Mouse (Mus musculus) C2C12 (cell line): ENCODE measurements around the gene Hdgfl2. TPM values are rescaled to one million over a fixed set of nuclear protein-coding genes. Genes with fewer than 3 reads are reported as not detected.
A peak's percentile ranks its signal among the peaks of the same experiment; 100 is the strongest.

Experiments
- H3K27me3 ChIP-seq: one replicate; pipeline ENCODE4 v1.6.1; 2011; ENCODE audit not compliant: control insufficient read depth, insufficient read depth, insufficient read length
- H3K36me3 ChIP-seq: one replicate; pipeline ENCODE4 v1.6.1; 2011; ENCODE audit not compliant: control insufficient read depth, insufficient read depth
- H3K4me3 ChIP-seq: one replicate; pipeline ENCODE4 v1.5.1; 2011; ENCODE audit warnings: mild to moderate bottlenecking, control low read depth; ENCODE audit not compliant: poor library complexity, insufficient read depth, severe bottlenecking
- H3K79me2 ChIP-seq: one replicate; pipeline ENCODE4 v1.6.1; 2011; ENCODE audit not compliant: control insufficient read depth, insufficient read depth
- H3K79me3 ChIP-seq: one replicate; pipeline ENCODE4 v1.6.1; 2011; ENCODE audit warnings: low read depth, control low read depth
- H3ac ChIP-seq: one replicate; pipeline ENCODE3; 2011; ENCODE audit warnings: low read depth; ENCODE audit not compliant: control insufficient read depth, insufficient read length
- CEBPB ChIP-seq: IDR thresholded peaks from one replicate; pipeline ENCODE4 v1.6.1; 2011; ENCODE audit warnings: low read depth, mild to moderate bottlenecking, control low read depth, moderate library complexity
- CTCF ChIP-seq: IDR thresholded peaks from one replicate; pipeline ENCODE4 v1.5.1; 2011; ENCODE audit not compliant: control insufficient read depth, insufficient read depth, insufficient read length
- FOSL1 ChIP-seq: IDR thresholded peaks from one replicate; pipeline ENCODE4 v1.8.0; 2011; ENCODE audit warnings: mild to moderate bottlenecking, low read length; ENCODE audit not compliant: poor library complexity, insufficient read depth, severe bottlenecking
- MAX ChIP-seq: IDR thresholded peaks from one replicate; pipeline ENCODE4 v1.6.1; 2011; ENCODE audit warnings: mild to moderate bottlenecking, control low read depth
- MYOD1 ChIP-seq: IDR thresholded peaks from one replicate; pipeline ENCODE4 v1.6.1; 2011; ENCODE audit warnings: low read depth; ENCODE audit not compliant: control insufficient read depth, insufficient read length
- MYOG ChIP-seq: IDR thresholded peaks from one replicate; pipeline ENCODE4 v1.6.1; 2011; ENCODE audit not compliant: control insufficient read depth, insufficient read length; ENCODE audit errors: extremely low read depth
- USF1 ChIP-seq: IDR thresholded peaks from one replicate; pipeline ENCODE4 v1.6.1; 2011; ENCODE audit warnings: low read depth, mild to moderate bottlenecking, control low read depth, moderate library complexity
- polyA plus RNA-seq: library from polyadenylated mRNA; unstranded; fragments of >200 nt; fragmentation: generic; extraction: Trizol; gene quantifications from one replicate; pipeline ENCODE4 v1.2.1, GENCODE M21; 2012; ENCODE audit warnings: missing spikeins

Hdgfl2 gene
- polyA plus RNA-seq, 1 experiment, result 64.5 TPM

DNA sequence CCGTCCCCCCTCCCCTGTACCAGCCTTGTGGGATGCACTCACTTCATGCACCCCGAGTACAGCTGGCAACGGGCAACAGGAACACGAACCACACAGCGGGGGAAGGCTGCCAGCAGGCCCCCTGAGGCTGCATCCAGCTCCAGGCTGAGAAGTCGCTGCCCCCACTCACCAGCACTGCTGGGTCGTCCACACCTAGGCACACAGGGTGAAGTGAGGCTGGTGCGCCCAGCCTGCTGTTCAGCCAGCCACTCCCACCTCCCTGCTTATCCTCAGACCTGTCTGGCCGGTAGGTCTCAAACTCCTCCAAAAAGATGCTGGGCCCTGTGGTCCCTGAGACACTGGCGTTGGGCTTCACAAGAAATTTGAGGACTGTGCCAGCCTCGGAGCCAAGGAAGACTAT lies 46.7 kb downstream of the Hdgfl2 start:
- peaks cover 36% of the 10 kb centered on the region for H3K27me3 ChIP-seq
- TF ChIP-seq MYOG (no peak), MAX (no peak), MYOD1 (no peak)
- H3K36me3 ChIP-seq, result no peaks in the 10 kb centered on the region
- H3K79me2 ChIP-seq, result no peaks in the 10 kb centered on the region
- no peaks in the 10 kb centered on the region for H3K79me3 ChIP-seq
- no peak overlapping the region for H3ac ChIP-seq
- no peak overlapping the region for H3K4me3 ChIP-seq

DNA sequence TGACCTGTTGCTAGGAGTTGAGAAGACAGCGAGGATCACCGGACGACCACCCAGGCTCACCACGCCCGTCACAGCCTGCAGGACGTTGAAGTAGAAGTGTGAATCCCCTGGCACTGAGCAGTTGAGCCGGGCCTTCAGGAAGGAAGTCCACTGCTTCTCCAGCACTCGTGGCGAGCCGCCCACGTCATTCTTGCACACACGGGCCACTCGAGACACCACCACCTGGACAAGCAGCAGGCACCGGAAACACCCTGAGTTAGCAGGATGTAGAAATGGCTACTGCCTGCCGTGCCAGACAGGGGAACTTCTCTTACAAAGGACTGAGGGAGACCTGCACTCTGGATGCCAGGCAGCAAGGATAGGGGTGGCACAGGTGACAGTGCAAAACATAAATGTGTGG lies 48.8 kb downstream of the Hdgfl2 start:
- Histone ChIP-seq H3K79me2 (no peaks in the 10 kb centered on the region), H3K79me3 (no peaks in the 10 kb centered on the region), H3K36me3 (no peaks in the 10 kb centered on the region), H3K4me3 (no peak overlapping the region), H3ac (no peak overlapping the region), H3K27me3 (peaks cover 25% of the 10 kb centered on the region)
- TF ChIP-seq MYOG, result no peak
- TF ChIP-seq CEBPB, result no peak

DNA sequence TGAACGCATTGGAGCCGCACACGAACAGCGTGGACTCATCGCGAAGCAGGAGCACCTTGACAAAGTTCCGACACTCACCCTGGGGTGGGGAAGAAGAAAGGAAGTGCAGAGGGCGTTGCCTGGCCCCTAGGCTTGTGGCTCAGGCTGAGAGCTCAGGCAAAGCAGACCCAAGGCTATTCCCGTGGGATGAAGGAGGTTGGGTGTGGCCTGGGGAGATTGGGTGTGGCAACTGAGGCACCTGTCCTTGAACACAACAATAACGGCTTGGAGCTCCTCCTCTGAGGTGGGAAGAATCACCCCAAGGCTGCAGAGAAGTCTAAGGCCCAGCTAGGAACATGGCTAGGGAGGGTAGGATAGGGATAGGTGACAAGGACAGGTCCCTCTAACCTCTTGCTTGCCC lies 51.7 kb downstream of the Hdgfl2 start:
- no peaks in the 10 kb centered on the region for H3K79me3 ChIP-seq
- no peak for TF ChIP-seq CEBPB

DNA sequence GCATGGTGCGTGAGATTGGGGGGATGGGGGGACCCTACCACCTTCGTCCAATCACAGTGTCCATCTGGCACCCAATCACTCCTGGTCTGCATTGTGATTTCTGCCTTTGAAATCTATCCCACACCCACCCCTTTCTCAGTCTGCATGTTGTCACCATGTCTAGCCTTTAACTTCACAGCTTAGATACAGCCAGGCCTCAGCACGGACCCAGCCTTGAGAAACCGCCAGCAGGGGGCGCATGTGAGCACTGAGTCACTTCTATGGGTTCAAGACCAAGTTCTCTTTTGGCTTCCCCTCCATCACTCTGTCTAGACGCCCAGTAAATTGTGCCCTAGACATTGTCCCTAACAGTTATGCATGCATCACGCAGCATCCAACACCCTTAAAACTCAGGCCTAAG lies 52.4 kb downstream of the Hdgfl2 start:
- Histone ChIP-seq H3K36me3 (no peaks in the 10 kb centered on the region), H3K4me3 (no peak overlapping the region)
- TF ChIP-seq MYOG (no peak), CTCF (peak; percentile 48)

More for the DNA sequence above, 51.7 kb downstream of the Hdgfl2 start:
- Histone ChIP-seq H3K79me2 (no peaks in the 10 kb centered on the region), H3ac (no peak overlapping the region), H3K27me3 (peaks cover 23% of the 10 kb centered on the region), H3K4me3 (no peak overlapping the region), H3K36me3 (no peaks in the 10 kb centered on the region)

DNA sequence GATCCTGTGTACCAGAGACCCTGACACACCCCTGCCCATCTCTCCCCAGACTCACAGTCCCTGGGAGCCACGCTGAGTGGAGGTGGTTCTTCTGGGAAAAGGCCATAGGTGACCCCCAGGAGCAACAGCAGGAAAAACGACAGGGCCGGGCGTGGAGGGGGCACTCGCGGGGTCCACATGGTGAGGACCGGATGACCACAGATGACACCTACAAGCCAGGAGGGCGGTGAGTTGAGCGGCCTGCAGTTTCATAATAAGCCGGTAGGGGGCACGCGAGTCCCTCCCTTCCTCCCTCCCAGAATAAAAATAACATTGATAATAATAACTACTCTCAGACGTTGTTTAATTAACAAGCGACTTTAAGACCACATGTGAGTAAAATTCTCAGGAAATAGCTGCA lies 53.2 kb downstream of the Hdgfl2 start:
- no peaks in the 10 kb centered on the region for H3K79me2 ChIP-seq
- no peak overlapping the region for H3K4me3 ChIP-seq
- no peaks in the 10 kb centered on the region for H3K79me3 ChIP-seq
- TF ChIP-seq MYOG, result no peak
- TF ChIP-seq CEBPB, result no peak
- TF ChIP-seq FOSL1, result no peak
- no peak for TF ChIP-seq USF1
- no peak for TF ChIP-seq MYOD1
- TF ChIP-seq CTCF, result peak; percentile 81
- H3K27me3 ChIP-seq, result peaks cover 13% of the 10 kb centered on the region
- H3K36me3 ChIP-seq, result no peaks in the 10 kb centered on the region
- H3ac ChIP-seq, result no peak overlapping the region

More for the DNA sequence above, 52.4 kb downstream of the Hdgfl2 start:
- H3ac ChIP-seq, result no peak overlapping the region
- H3K79me2 ChIP-seq, result no peaks in the 10 kb centered on the region
- H3K79me3 ChIP-seq, result no peaks in the 10 kb centered on the region
- peaks cover 17% of the 10 kb centered on the region for H3K27me3 ChIP-seq

DNA sequence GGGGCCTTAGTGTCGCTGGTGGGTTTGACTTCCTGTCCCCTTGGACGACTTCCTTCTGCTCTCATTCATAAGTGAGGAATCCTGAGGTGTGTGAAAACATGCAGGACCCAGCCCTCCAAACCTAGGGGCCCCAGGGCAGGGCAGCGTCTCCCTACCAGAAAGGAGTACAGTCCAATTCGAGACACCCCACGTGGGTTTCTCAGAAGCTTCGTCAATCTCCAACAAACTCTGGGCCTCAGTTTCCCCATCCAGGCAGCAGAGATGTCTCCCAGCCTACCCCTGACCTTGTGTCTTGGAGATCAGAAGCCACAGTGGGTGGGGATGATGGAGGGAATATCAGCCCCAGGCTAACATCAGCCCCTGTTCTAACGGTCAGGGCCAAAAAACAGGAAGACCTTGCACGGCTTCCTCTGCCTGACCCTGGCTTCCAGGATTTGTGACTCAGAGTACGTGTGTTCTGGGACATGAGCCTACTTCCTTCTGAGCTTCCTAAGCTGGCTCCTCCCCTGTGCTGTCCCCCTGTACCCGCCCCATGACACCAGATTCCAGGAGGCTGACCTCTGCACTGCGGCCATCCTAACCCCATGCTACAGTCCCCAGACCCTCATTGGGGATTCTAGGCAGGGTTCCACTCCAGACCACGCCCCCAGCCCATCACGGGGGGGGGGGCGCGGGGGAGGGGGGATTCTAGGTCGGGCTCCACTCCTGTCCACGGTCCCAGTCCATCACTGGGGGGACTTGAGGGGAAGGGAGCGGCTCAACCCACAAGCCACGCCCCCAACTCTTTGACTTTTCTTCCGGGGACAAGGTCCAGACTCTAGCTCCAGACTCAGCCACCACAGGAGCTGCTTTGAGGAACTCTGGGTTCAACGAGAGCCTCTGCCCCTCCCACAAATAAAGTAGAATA lies 54.3 kb downstream of the Hdgfl2 start:
- H3K79me2 ChIP-seq, result no peaks in the 10 kb centered on the region
- TF ChIP-seq MYOG (no peak), USF1 (no peak), MYOD1 (no peak), CEBPB (no peak), CTCF (no peak), FOSL1 (no peak), MAX (no peak)
- H3K36me3 ChIP-seq, result no peaks in the 10 kb centered on the region
- H3K4me3 ChIP-seq, result no peak overlapping the region
- H3K27me3 ChIP-seq, result peaks cover 14% of the 10 kb centered on the region
- no peak overlapping the region for H3ac ChIP-seq
- H3K79me3 ChIP-seq, result no peaks in the 10 kb centered on the region
